Mouse (Mus musculus) right cerebral cortex, postnatal 25 days (tissue): ENCODE data around the gene Rbl1.
"Not testable (repeated sequence)": the region's sequence is repeated elsewhere in the genome, so short reads cannot be mapped to it uniquely, and the experiment has no call there.

Source experiments
- DNase-seq: peaks from one replicate; pipeline ENCODE4 v3.0.0; 2022

Rbl1 gene

DNA sequence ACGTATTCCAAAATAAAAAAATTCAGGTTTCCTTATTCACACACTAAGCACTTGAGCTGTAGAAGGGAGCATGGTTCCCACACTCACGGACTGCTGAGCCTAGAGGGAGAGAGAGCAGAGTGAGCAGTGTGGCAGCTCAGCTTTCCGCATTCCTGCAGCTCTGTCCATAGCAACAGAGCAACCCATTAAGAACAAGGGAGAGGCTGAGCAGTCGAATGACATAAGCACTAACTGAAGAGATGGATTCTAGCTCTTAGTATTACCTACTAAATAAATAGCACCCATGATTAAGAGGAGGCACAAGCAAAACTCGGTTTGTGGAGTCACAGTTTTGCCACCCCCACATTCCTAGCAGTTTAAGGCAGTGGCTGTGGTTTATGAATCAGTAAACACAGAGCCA lies 34.2 kb downstream of the Rbl1 start:
- no peak for DNase-seq

DNA sequence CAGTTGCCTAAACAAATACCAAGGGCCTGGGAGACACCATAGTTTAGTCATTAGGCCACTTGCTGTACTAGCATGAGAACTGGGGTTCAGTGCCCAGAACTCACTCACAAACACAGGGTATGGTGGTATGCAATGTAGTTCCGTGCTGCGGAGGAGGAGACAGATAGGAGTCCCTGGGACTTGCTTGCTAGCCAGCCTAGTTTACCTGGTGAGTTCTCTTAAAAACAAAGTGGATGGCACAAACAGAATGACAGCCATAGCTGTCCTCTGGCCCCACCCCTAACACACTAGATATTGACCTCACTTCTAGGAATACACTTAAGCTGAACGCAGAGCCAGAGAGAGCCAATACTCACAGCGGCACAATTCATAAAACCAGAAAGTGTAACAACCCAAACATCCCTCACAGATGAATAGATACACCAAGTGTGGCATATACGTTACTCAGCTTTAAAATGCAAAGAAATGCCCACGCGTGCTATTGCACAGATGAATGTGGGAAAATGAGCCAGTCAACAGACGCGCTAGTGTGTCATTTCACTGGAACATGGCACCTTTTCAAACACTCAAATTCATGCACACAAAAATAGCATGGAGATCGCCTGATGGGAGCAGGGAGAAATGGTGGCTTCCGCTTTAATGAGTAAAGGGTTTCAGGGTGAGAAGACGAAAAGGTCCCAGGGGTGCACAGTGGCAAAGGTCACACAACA lies 37.8 kb downstream of the Rbl1 start:
- DNase-seq = no peak

DNA sequence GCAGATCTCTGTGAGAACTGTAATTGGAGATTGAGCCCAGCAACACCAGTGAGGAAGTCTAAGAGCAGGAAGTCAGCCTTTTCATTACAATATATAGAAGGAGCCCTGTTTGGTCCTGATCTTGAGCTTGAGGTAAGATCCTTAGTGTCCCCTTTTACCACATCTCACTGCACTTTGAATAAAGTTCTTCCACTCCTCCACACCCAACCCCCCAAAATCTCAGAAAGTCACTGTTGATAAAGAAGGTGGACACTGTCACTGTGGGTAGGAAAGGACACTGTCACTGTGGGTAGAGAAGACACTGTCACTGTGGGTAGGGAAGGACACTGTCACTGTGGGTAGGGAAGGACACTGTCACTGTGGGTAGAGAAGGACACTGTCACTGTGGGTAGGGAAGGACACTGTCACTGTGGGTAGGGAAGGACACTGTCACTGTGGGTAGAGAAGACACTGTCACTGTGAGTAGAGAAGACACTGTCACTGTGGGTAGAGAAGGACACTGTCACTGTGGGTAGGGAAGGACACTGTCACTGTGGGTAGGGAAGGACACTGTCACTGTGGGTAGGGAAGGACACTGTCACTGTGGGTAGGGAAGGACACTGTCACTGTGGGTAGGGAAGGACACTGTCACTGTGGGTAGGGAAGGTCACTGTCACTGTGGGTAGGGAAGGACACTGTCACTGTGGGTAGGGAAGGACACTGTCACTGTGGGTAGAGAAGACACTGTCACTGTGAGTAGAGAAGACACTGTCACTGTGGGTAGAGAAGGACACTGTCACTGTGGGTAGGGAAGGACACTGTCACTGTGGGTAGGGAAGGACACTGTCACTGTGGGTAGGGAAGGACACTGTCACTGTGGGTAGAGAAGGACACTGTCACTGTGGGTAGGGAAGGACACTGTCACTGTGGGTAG lies 38.8 kb downstream of the Rbl1 start:
- DNase-seq = not testable (repeated sequence)

GRCm38 (mm10) chr2:157164101-157164500 lies 40.2 kb downstream of the Rbl1 start:
- DNase-seq = no peak

- no peak for DNase-seq
These were observed 48.3 kb downstream of the Rbl1 start for GRCm38 (mm10) chr2:157156079-157156478.

DNA sequence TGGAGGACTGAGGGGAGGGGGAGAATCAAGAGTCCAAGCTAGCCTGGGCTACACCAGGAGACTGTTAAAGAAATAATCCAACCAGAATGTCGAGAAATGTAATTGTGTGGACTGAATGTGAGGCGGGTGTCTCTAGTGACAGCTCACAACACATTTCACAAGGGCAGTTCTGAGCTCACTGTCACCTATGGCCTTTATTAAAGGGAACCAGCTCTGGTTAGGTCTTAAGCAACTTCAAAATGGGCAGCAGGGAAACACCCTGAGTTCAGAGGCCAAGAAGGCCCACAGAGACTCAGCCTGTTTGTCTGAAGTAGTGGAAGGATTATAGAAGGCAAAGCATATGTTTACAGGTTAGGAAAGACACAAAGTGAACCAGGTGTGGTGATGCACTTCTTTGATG lies 51.1 kb downstream of the Rbl1 start:
- no peak for DNase-seq

DNA sequence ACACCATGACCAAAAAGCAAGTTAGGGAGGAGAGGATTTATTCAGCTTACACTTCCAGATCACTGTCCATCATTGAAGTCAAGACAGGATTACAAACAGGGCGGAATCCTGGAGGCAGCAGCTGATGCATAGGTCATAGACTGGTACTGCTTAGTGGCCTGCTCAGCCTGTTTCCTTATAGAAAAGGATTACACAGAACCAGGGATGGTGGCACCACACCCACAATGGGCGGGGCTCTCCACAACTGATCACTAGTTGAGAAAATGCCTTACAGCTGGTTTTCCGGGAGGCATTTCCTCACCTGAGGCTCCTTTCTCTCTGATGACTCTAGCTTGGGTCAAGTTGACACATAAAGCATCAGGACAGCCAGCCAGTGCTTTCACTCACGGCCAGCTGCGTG lies 55.9 kb downstream of the Rbl1 start:
- no peak for DNase-seq

DNA sequence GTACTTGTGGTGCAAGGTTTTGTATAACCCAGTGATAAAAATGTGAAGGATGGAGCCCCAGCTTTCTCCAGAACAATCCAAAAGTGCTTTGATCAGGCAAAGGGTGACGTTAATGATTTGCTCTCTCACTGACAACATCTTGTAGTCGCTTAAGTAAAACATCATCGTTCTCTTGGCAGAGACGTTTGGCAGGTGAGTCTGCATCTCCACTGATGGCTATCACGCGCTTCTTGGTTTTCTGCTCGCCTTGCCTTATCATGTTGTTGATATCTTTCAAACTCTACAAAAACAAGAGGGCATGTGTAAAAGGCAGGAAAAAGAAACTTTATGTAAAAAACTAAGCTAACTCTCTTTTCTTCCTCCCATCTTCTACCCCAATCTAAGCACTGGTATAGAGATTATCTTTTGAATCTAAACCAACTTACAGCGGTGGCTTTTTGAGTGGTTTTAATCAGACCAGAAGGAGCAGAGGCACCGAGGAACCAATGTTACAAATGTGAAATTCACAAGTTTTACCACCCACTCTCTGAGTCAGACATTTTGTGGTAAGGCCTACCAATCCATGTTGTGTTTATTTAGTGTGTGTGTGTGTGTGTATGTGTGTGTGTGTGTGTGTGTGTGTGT lies 56.8 kb downstream of the Rbl1 start:
- no peak for DNase-seq

DNA sequence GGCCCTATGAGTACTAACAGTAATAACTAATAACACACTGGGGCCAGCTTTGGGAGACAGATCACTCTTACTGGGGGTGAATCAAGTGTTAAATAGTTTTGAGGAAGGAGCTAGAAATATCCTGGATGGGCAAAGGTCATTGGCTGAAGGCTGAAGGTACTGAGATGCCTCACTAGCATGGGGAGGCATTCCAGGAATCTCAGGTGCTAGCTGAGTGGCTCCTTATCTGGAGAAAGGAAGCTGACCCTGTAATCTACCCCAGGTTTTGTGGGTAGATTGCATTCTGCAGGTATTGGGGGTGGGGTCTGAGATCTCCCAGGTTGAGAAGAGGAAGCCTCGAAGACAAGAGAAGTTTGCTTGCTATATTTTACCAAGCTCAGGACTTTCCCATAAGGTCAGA lies 59.2 kb downstream of the Rbl1 start:
- no peak for DNase-seq

DNA sequence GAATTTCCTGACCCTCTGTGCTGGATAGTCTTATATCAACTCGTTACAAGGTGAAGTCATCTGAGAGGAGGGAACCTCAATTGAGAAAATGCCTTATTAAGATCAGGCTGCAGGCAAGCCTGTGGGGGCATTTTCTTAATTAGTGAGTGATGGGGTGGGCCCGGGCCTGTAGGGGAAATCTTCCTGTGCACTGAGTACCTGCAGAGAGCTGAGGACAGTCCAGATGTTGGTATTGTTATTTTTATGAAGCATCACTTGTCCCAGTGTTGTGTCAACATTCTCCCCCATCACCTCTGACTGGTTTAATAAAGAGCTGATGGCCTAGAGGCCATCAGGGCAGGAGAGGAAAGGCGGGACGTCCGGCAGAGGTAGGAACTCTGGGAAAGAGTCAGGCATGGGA lies 60.2 kb downstream of the Rbl1 start:
- no peak for DNase-seq

- no peak for DNase-seq
These were observed 62.4 kb downstream of the Rbl1 start for GRCm38 (mm10) chr2:157141962-157142361.

DNA sequence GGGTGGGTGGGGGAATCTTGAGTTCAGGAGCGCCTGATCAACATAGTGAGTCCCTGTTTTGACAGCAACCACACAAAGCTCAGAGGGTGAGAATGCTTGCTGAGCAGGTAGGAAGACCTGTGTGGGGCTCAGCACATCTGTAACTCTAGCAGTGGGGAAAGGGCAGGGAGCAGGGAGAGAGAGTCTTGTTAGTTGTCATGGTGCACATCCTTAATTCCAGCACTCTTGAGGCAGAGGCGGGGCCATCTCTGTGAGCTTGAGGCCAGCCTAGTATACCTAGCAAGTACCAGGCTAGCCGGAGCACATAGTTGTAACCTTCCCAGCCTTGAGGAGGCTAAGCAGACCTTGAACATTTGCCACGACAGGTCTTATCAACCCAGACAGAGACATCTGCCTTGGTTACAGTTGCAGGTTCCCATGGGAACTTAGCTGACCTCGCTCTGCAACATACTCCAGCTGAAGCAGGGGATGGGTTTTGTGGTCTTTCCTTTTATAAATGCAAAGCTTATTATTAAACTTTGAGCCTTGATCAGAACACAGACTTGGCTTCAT lies 65.0 kb downstream of the Rbl1 start:
- DNase-seq = no peak

DNA sequence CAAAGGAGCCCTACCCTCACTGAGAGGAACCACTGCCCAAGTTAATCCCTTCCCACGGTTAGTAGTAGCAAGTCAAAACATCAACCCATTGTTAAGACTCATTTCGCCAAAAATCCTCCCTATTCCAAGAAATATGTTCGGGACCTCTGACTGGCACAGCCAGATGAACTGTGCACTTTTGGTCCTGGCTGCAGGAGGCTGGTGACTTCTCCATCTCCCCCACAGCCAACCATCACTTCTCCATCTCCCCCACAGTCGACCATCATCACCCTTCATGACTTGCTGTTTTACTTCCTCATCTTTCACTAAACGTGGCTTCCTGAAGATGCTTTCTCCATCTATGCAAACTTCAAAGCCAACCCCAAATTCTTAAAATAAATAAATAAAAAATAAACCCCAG lies 65.5 kb downstream of the Rbl1 start:
- DNase-seq = no peak

DNA sequence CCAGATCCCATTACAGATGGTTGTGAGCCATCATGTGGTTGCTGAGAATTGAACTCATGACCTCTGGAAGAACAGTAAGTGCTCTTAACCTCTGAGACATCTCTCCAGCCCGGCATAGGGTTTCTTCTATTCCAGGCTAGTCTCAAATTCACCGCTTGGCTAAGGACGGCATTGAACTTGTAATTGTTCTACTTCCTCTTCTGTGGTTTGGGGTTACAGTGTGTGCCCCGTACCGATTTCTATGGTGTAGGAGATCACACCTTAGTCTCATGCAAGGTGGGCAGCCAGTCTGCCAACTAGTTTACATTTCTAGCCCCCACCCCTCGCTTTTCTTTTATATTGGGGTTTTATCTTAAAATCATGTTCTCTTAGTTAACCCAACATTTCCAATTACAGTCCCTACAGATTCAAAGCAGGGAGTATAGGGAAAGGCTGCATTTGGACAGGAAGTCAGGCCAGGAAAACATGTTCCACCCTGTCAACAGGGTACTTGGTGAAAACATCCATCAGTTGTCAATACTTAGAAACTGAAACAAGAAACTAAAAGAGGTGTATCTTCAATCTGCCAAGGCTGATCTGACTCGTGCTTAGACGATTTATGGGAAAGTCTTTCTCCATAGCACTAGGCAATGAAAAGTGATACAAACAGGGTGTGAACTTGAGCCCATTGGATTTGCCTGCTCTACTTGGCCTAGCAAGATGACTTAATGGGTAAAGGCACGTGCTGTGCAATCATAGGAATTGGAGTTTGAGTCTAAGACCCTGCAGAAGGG lies 66.2 kb downstream of the Rbl1 start:
- DNase-seq = no peak

GRCm38 (mm10) chr2:157136646-157137045 lies 67.7 kb downstream of the Rbl1 start:
- DNase-seq = no peak

- DNase-seq = no peak
These were observed 68.2 kb downstream of the Rbl1 start for GRCm38 (mm10) chr2:157136176-157136575.

DNA sequence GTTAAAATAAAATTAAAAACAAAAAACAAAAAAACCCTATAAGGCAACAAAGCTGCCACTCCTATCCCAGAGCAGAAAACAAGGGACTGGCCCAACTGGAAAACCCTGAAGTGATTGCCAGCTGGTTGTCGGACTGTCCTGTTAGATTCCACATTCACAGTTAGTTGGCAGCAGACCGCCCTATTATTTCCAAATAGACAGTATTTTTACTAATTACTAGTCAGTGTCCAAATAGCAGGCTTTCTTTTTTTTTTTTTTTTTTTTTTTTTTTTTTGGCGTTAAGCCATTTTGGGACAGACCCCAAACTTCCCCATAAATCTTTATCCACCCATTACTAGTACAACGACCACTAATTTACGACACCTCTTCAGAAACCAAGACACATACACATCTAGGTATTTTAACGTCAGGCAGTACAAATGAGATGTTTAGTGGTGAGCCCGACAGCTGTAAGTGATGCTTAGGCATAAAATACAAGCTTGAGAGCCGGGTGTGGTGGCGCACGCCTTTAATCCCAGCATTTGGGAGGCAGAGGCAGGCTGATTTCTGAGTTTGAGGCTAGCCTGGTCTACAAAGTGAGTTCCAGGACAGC lies 68.7 kb downstream of the Rbl1 start:
- DNase-seq = no peak

GRCm38 (mm10) chr2:157135014-157135413 lies 69.3 kb downstream of the Rbl1 start, which contains the start of gene Samhd1:
Gene Samhd1 (minus strand): TSS chr2:157135265.
- DNase-seq = peak; percentile 88

DNA sequence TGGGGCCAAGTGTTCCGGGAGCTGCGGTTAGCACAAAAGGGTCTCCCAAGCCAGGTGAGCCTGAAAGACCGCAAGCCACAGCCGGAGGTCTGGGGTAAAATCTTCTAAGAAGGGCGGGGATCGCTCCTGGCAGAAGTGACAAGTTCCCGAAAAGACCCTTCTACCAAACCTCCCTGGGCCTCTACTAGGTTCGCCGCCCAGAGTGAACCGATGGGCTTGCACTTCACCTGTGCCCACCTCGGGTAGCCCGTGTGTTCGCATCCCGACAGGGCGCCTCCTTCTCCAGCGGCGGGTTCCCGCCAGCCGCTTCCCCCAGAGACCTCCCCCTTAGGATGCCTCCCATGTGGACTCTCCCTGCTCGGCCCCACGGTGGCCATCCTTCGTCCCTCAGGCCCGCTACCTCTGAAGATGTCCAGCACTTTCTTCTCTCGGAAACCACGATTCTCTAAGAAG lies 69.8 kb downstream of the Rbl1 start:
- no peak for DNase-seq

DNA sequence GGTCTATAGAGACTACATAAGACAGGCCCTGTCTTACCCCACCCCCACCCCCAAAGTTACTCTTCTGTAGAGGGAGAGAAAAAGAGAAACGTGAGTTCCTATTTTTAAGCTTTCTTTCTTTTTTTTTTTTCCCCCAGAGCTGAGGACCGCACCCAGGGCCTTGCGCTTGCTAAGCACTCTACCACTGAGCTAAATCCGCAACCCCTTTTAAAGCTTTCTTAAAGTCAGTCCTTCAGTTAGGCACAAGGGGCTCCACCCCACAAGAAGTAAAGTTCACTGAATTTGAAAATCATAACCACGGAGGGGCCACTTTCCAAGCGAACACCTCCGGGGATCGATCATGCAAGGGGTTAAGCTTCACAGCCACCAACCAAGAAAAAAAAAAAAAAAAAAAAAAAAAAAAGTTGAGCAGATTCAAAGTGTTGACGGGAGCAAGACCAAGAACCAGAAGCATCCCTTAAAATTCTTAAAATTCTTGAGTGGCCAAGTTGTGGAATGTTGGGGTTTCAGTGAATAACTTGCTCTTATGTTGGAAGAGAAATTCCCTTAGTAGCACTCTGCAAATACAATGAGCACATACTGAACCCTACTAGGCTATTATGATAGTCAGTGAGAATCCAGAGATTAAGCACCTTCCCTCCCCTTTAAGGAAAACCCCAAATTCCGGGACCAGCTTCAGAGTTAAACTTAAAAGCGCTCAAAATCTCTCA lies 70.4 kb downstream of the Rbl1 start:
- DNase-seq = no peak
